21 mouse cellular contexts compared by ENCODE assay signal in the genomic region with DNA sequence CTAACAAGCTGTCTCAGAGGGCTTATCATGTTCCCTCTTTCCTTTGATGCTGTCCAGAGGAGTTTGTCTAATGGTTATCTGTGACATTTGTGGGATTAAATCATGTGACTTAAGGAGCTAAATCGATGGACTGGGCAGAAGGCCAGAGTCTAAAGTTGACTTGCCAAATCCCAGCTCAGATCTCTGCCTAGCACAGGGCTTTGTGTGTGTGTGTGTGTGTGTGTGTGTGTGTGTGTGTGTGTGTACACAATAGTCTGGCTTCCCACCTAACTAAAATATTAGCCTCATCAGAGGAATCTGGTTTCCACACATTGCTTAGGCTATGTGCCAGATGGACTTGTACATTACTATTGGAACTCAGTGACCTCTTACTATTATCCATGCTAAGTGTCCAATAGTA.
DNase-seq lines count a peak whose midpoint lies in the region; ATAC-seq and TF ChIP-seq lines count a peak whose summit lies in the region.
"Had no signal": no experiment of that assay in that cellular context is flagged by ENCODE, and none has a peak within 500 bp of the region (broad histone marks: within the 10 kb centered on the region; RNA-seq: fewer than 3 reads in every experiment).

No protein-coding gene starts in this region.

- WGBS in forebrain, embryonic 14.5 days: 43% methylated on average over 1 of the region's 1 CpGs
- WGBS in forebrain, embryonic 11.5 days: 44% methylated on average over 1 of the region's 1 CpGs
- 47% methylated on average over 1 of the region's 1 CpGs for WGBS in midbrain, embryonic 14.5 days
- WGBS in midbrain, embryonic 16.5 days: 22% methylated on average over 1 of the region's 1 CpGs
- WGBS in intestine, postnatal 0 days: 50% methylated on average over 1 of the region's 1 CpGs

- no peak for TF ChIP-seq CTCF in intestine, postnatal 0 days (IDR thresholded peaks at IDR 0.05; ENCODE audit: low read depth)

- no peak overlapping the region for H3K27ac ChIP-seq in forebrain, embryonic 14.5 days (ENCODE audit: low read depth, low read length)
- no peak overlapping the region for H3K27ac ChIP-seq in forebrain, embryonic 11.5 days (ENCODE audit: low read depth, low read length)
- no peak overlapping the region for H3K27ac ChIP-seq in midbrain, embryonic 14.5 days (replicated peaks; ENCODE audit: low read depth, low read length)
- no peak overlapping the region for H3K27ac ChIP-seq in midbrain, embryonic 16.5 days (ENCODE audit: low read length)
- no peak overlapping the region for H3K27ac ChIP-seq in intestine, postnatal 0 days (ENCODE audit: low read depth, low read length)
- H3K27ac ChIP-seq: hindbrain, embryonic 10.5 days; liver, embryonic 13.5 days had no signal

- H3K9me3 ChIP-seq in forebrain, embryonic 14.5 days (replicated peaks; ENCODE audit: control insufficient read depth, low read length): no peaks in the 10 kb centered on the region
- H3K9me3 ChIP-seq in forebrain, embryonic 11.5 days (ENCODE audit: control insufficient read depth, low read length): no peaks in the 10 kb centered on the region
- H3K9me3 ChIP-seq in midbrain, embryonic 14.5 days (ENCODE audit: control insufficient read depth, low read length): no peaks in the 10 kb centered on the region
- no peaks in the 10 kb centered on the region for H3K9me3 ChIP-seq in midbrain, embryonic 16.5 days (replicated peaks; ENCODE audit: control insufficient read depth, low read length, poor library complexity, severe bottlenecking)
- H3K9me3 ChIP-seq in intestine, postnatal 0 days (ENCODE audit: control insufficient read depth): no peaks in the 10 kb centered on the region
- H3K9me3 ChIP-seq: hindbrain, embryonic 10.5 days; liver, embryonic 13.5 days; megakaryocyte, embryonic 14.5 days had no signal

- no peak overlapping the region for H3K9ac ChIP-seq in forebrain, embryonic 14.5 days (ENCODE audit: low read length)
- no peak overlapping the region for H3K9ac ChIP-seq in forebrain, embryonic 11.5 days (ENCODE audit: low read length)
- no peak overlapping the region for H3K9ac ChIP-seq in midbrain, embryonic 14.5 days (replicated peaks; ENCODE audit: low read length)
- no peak overlapping the region for H3K9ac ChIP-seq in midbrain, embryonic 16.5 days (ENCODE audit: low read depth, low read length)
- H3K9ac ChIP-seq in intestine, postnatal 0 days (ENCODE audit: low read depth, low read length): no peak overlapping the region
- H3K9ac ChIP-seq: liver, embryonic 13.5 days had no signal

- H3K4me1 ChIP-seq in forebrain, embryonic 14.5 days (ENCODE audit: control insufficient read depth, insufficient read depth, low read length): no peaks in the 10 kb centered on the region
- no peaks in the 10 kb centered on the region for H3K4me1 ChIP-seq in forebrain, embryonic 11.5 days (replicated peaks; ENCODE audit: control insufficient read depth, insufficient read depth, low read length)
- H3K4me1 ChIP-seq in midbrain, embryonic 14.5 days (ENCODE audit: control insufficient read depth, insufficient read depth, low read length): no peaks in the 10 kb centered on the region
- H3K4me1 ChIP-seq in midbrain, embryonic 16.5 days (ENCODE audit: control insufficient read depth, insufficient read depth, low read length): no peaks in the 10 kb centered on the region
- no peaks in the 10 kb centered on the region for H3K4me1 ChIP-seq in intestine, postnatal 0 days (replicated peaks; ENCODE audit: control insufficient read depth, insufficient read depth, low read length)
- H3K4me1 ChIP-seq: hindbrain, embryonic 10.5 days; liver, embryonic 13.5 days; megakaryocyte, embryonic 14.5 days had no signal

- H3K36me3 ChIP-seq in forebrain, embryonic 14.5 days (ENCODE audit: control insufficient read depth, insufficient read depth, low read length): no peaks in the 10 kb centered on the region
- no peaks in the 10 kb centered on the region for H3K36me3 ChIP-seq in forebrain, embryonic 11.5 days (ENCODE audit: control insufficient read depth, insufficient read depth, low read length)
- H3K36me3 ChIP-seq in midbrain, embryonic 14.5 days (ENCODE audit: control insufficient read depth, insufficient read depth, low read length): no peaks in the 10 kb centered on the region
- no peaks in the 10 kb centered on the region for H3K36me3 ChIP-seq in midbrain, embryonic 16.5 days (ENCODE audit: control insufficient read depth, insufficient read depth, low read length)
- H3K36me3 ChIP-seq in intestine, postnatal 0 days (ENCODE audit: control insufficient read depth, insufficient read depth): no peaks in the 10 kb centered on the region
- H3K36me3 ChIP-seq: hindbrain, embryonic 10.5 days; liver, embryonic 13.5 days had no signal

- no peak overlapping the region for H3K4me3 ChIP-seq in forebrain, embryonic 14.5 days (ENCODE audit: low read depth, low read length)
- no peak overlapping the region for H3K4me3 ChIP-seq in forebrain, embryonic 11.5 days (ENCODE audit: low read depth, low read length)
- H3K4me3 ChIP-seq in midbrain, embryonic 14.5 days (replicated peaks; ENCODE audit: low read depth, low read length): no peak overlapping the region
- H3K4me3 ChIP-seq in midbrain, embryonic 16.5 days (ENCODE audit: low read depth, low read length): no peak overlapping the region
- H3K4me3 ChIP-seq in intestine, postnatal 0 days (ENCODE audit: low read depth, low read length): no peak overlapping the region
- H3K4me3 ChIP-seq: erythroblast, embryonic 14.5 days; hindbrain, embryonic 10.5 days; liver, embryonic 13.5 days; megakaryocyte, embryonic 14.5 days had no signal

- H3K27me3 ChIP-seq in forebrain, embryonic 14.5 days (replicated peaks; ENCODE audit: control insufficient read depth, insufficient read depth, low read length): no peaks in the 10 kb centered on the region
- H3K27me3 ChIP-seq in forebrain, embryonic 11.5 days (ENCODE audit: control insufficient read depth, insufficient read depth, low read length): no peaks in the 10 kb centered on the region
- H3K27me3 ChIP-seq in midbrain, embryonic 14.5 days (ENCODE audit: control insufficient read depth, insufficient read depth, low read length): no peaks in the 10 kb centered on the region
- H3K27me3 ChIP-seq in midbrain, embryonic 16.5 days (ENCODE audit: control insufficient read depth, insufficient read depth, low read depth, low read length): no peaks in the 10 kb centered on the region
- H3K27me3 ChIP-seq in intestine, postnatal 0 days (replicated peaks; ENCODE audit: control insufficient read depth, insufficient read depth, low read length): no peaks in the 10 kb centered on the region
- H3K27me3 ChIP-seq: liver, embryonic 13.5 days; megakaryocyte, embryonic 14.5 days had no signal

- H3K4me2 ChIP-seq in forebrain, embryonic 14.5 days (ENCODE audit: low read length): no peak overlapping the region
- H3K4me2 ChIP-seq in forebrain, embryonic 11.5 days (ENCODE audit: low read depth, low read length, severe bottlenecking): no peak overlapping the region
- no peak overlapping the region for H3K4me2 ChIP-seq in midbrain, embryonic 14.5 days (ENCODE audit: low read length)
- H3K4me2 ChIP-seq in midbrain, embryonic 16.5 days (ENCODE audit: low read length): no peak overlapping the region
- no peak overlapping the region for H3K4me2 ChIP-seq in intestine, postnatal 0 days (replicated peaks; ENCODE audit: low read depth)
- H3K4me2 ChIP-seq: liver, embryonic 13.5 days had no signal

- ATAC-seq in forebrain, embryonic 14.5 days: no peak
- ATAC-seq in forebrain, embryonic 11.5 days (replicated peaks; ENCODE audit: low FRiP score): no peak
- peak; percentile 46 for ATAC-seq in midbrain, embryonic 14.5 days (ENCODE audit: low FRiP score, low TSS enrichment)
- ATAC-seq in midbrain, embryonic 16.5 days: no peak
- 0 out of 2 replicates have a peak, but pooled peaks have one; percentile 25 for ATAC-seq in intestine, postnatal 0 days
- ATAC-seq: forebrain, embryonic 16.5 days had no signal

- peak; percentile 7 for DNase-seq in forebrain, embryonic 14.5 days (ENCODE audit: low spot score)
- DNase-seq in forebrain, embryonic 11.5 days (ENCODE audit: low spot score): no peak
- peak; percentile 19 for DNase-seq in midbrain, embryonic 14.5 days
- DNase-seq in retina, postnatal 1 day: peak; percentile 37
- DNase-seq in urinary bladder, adult 18-20 months (ENCODE audit: low spot score in 2 of 2): no peak
- DNase-seq in right cerebral cortex, postnatal 4 days: no peak
- DNase-seq: adrenal gland, adult 2 months; B cell, adult 2 months; cerebellum, postnatal 36 days; gastrocnemius, postnatal 36 days; kidney, adult 9 months; kidney, postnatal 25 days; liver, embryonic 13.5 days; right cerebral cortex, postnatal 14 days; thymus, adult 2 months had no signal

Comparison
In these comparisons a context has a peak if more than half of its experiments do, and no peak if none do; other contexts are left out.
1. ATAC-seq: peak in midbrain, embryonic 14.5 days (single experiment) and intestine, postnatal 0 days (single experiment); none in forebrain, embryonic 14.5 days (single experiment), forebrain, embryonic 11.5 days (single experiment) and midbrain, embryonic 16.5 days (single experiment).
2. DNase-seq: peak in forebrain, embryonic 14.5 days (single experiment), midbrain, embryonic 14.5 days (single experiment) and retina, postnatal 1 day (single experiment); none in forebrain, embryonic 11.5 days (single experiment), urinary bladder, adult 18-20 months (0 of 2) and right cerebral cortex, postnatal 4 days (single experiment).